Mouse (Mus musculus): ENCODE measurements at regions not wholly inside any gene's neighbourhood (a gene's known extent, or its start where the extent isn't known, plus 50 kb on each side); places are given as distances from the start of the nearest gene placed in this dataset.
"Not testable (repeated sequence)": the region's sequence is repeated elsewhere in the genome, so short reads cannot be mapped to it uniquely, and the experiment has no call there.

- not testable (repeated sequence) for H3K27me3 ChIP-seq; H3K4me1 ChIP-seq; ATAC-seq (ENCODE audit: low FRiP score); H3K27ac ChIP-seq; H3K4me3 ChIP-seq; H3K36me3 ChIP-seq; H3K4me2 ChIP-seq (replicated peaks); H3K9me3 ChIP-seq (replicated peaks); H3K9ac ChIP-seq
- WGBS, result 55% methylated on average over 7 of the region's 7 CpGs
Measured at GRCm38 (mm10) chr14:53635206-53635605, 618.7 kb downstream of the Dad1 start.

- not testable (repeated sequence) for H3K4me3 ChIP-seq; H3K9ac ChIP-seq; ATAC-seq (ENCODE audit: low FRiP score); H3K36me3 ChIP-seq; H3K9me3 ChIP-seq (replicated peaks); H3K27ac ChIP-seq; H3K27me3 ChIP-seq; H3K4me2 ChIP-seq (replicated peaks); H3K4me1 ChIP-seq
- 63% methylated on average over 5 of the region's 5 CpGs for WGBS
Measured at GRCm38 (mm10) chr14:53634320-53634979, 619.5 kb downstream of the Dad1 start.

- H3K9ac ChIP-seq; H3K4me2 ChIP-seq (replicated peaks); H3K9me3 ChIP-seq (replicated peaks); H3K36me3 ChIP-seq; H3K4me3 ChIP-seq; H3K27ac ChIP-seq; H3K4me1 ChIP-seq; ATAC-seq (ENCODE audit: low FRiP score); H3K27me3 ChIP-seq: not testable (repeated sequence)
- WGBS, result 77% methylated on average over 1 of the region's 1 CpGs
Measured at GRCm38 (mm10) chr14:53633743-53634142, 620.2 kb downstream of the Dad1 start.

- WGBS, result 61% methylated on average over 4 of the region's 4 CpGs
- ATAC-seq (ENCODE audit: low FRiP score), result not testable (repeated sequence)
Measured at GRCm38 (mm10) chr14:53621376-53621775, 632.5 kb downstream of the Dad1 start.

GRCm38 (mm10) chr14:53616061-53616460, 637.8 kb downstream of the Dad1 start:
- 52% methylated on average over 3 of the region's 3 CpGs for WGBS
- not testable (repeated sequence) for H3K4me1 ChIP-seq; H3K9me3 ChIP-seq (replicated peaks); H3K27ac ChIP-seq; H3K9ac ChIP-seq; H3K4me3 ChIP-seq; H3K36me3 ChIP-seq; H3K4me2 ChIP-seq (replicated peaks); ATAC-seq (ENCODE audit: low FRiP score); H3K27me3 ChIP-seq

More at GRCm38 (mm10) chr14:53621376-53621775, 632.5 kb downstream of the Dad1 start:
- not testable (repeated sequence) for H3K36me3 ChIP-seq; H3K4me1 ChIP-seq; H3K27ac ChIP-seq; H3K4me2 ChIP-seq (replicated peaks); H3K9ac ChIP-seq; H3K4me3 ChIP-seq; H3K27me3 ChIP-seq; H3K9me3 ChIP-seq (replicated peaks)

- Histone ChIP-seq H3K27me3 (no peaks in the 10 kb centered on the region), H3K4me2 (replicated peaks) (no peak overlapping the region), H3K9ac (no peak overlapping the region), H3K4me3 (no peak overlapping the region), H3K36me3 (no peaks in the 10 kb centered on the region), H3K9me3 (replicated peaks) (no peaks in the 10 kb centered on the region), H3K27ac (no peak overlapping the region), H3K4me1 (no peaks in the 10 kb centered on the region)
- no peak for ATAC-seq (ENCODE audit: low FRiP score)
Measured at GRCm38 (mm10) chr14:53614341-53614740, 639.6 kb downstream of the Dad1 start.

- not testable (repeated sequence) for H3K36me3 ChIP-seq; ATAC-seq (ENCODE audit: low FRiP score); H3K9me3 ChIP-seq (replicated peaks); H3K27me3 ChIP-seq; H3K4me3 ChIP-seq; H3K9ac ChIP-seq; H3K4me2 ChIP-seq (replicated peaks); H3K27ac ChIP-seq; H3K4me1 ChIP-seq
- WGBS, result 43% methylated on average over 3 of the region's 3 CpGs
Measured at GRCm38 (mm10) chr14:53599299-53599698, 654.6 kb downstream of the Dad1 start.

GRCm38 (mm10) chr14:53597287-53597686, 656.6 kb downstream of the Dad1 start:
- not testable (repeated sequence) for H3K9ac ChIP-seq; ATAC-seq (ENCODE audit: low FRiP score); H3K4me1 ChIP-seq; H3K27me3 ChIP-seq; H3K9me3 ChIP-seq (replicated peaks); H3K36me3 ChIP-seq; H3K27ac ChIP-seq; H3K4me3 ChIP-seq; H3K4me2 ChIP-seq (replicated peaks)

- not testable (repeated sequence) for ATAC-seq (ENCODE audit: low FRiP score); H3K4me1 ChIP-seq; H3K27me3 ChIP-seq; H3K36me3 ChIP-seq; H3K4me3 ChIP-seq; H3K4me2 ChIP-seq (replicated peaks); H3K9ac ChIP-seq; H3K9me3 ChIP-seq (replicated peaks); H3K27ac ChIP-seq
- WGBS, result 52% methylated on average over 6 of the region's 6 CpGs
Measured at GRCm38 (mm10) chr14:53590601-53591000, 663.3 kb downstream of the Dad1 start.

- not testable (repeated sequence) for H3K4me2 ChIP-seq (replicated peaks); H3K9me3 ChIP-seq (replicated peaks); H3K36me3 ChIP-seq; H3K4me1 ChIP-seq; H3K9ac ChIP-seq; ATAC-seq (ENCODE audit: low FRiP score); H3K27me3 ChIP-seq; H3K4me3 ChIP-seq; H3K27ac ChIP-seq
- WGBS, result 89% methylated on average over 6 of the region's 6 CpGs
Measured at GRCm38 (mm10) chr14:53582528-53582927, 671.4 kb downstream of the Dad1 start.

- H3K27ac ChIP-seq; H3K36me3 ChIP-seq; H3K4me1 ChIP-seq; H3K4me2 ChIP-seq (replicated peaks); ATAC-seq (ENCODE audit: low FRiP score); H3K27me3 ChIP-seq; H3K9ac ChIP-seq; H3K9me3 ChIP-seq (replicated peaks); H3K4me3 ChIP-seq: not testable (repeated sequence)
- WGBS, result 54% methylated on average over 3 of the region's 3 CpGs
Measured at GRCm38 (mm10) chr14:53581734-53582133, 672.2 kb downstream of the Dad1 start.

GRCm38 (mm10) chr14:53576927-53577326, 677.0 kb downstream of the Dad1 start:
- H3K27me3 ChIP-seq; H3K27ac ChIP-seq; H3K36me3 ChIP-seq; H3K4me2 ChIP-seq (replicated peaks); H3K4me1 ChIP-seq; H3K4me3 ChIP-seq; H3K9ac ChIP-seq; ATAC-seq (ENCODE audit: low FRiP score); H3K9me3 ChIP-seq (replicated peaks): not testable (repeated sequence)
- WGBS, result 100% methylated on average over 1 of the region's 1 CpGs

GRCm38 (mm10) chr14:53572701-53573100, 681.2 kb downstream of the Dad1 start:
- WGBS, result 78% methylated on average over 1 of the region's 1 CpGs
- H3K9ac ChIP-seq; H3K4me1 ChIP-seq; H3K9me3 ChIP-seq (replicated peaks); ATAC-seq (ENCODE audit: low FRiP score); H3K27ac ChIP-seq; H3K27me3 ChIP-seq; H3K4me3 ChIP-seq; H3K36me3 ChIP-seq; H3K4me2 ChIP-seq (replicated peaks): not testable (repeated sequence)

Data from hindbrain, embryonic 12.5 days (tissue).